Mouse (Mus musculus): ENCODE results near the gene Rev3l. TPM values are rescaled to one million over a fixed set of nuclear protein-coding genes. Genes with fewer than 3 reads are reported as not detected.

The Rev3l gene
- polyA plus RNA-seq, 1 experiment = 40.9 TPM

GRCm38 (mm10) chr10:39730976-39731735, 762 bp upstream of the Rev3l start:
- no peaks in the 10 kb centered on the region for H3K4me1 ChIP-seq (ENCODE audit: control insufficient read depth, insufficient read depth, low read length)
- H3K27ac ChIP-seq (ENCODE audit: insufficient read depth, low read length) = peak overlapping the region; percentile 100
- peak overlapping the region; percentile 80 for H3K4me3 ChIP-seq (ENCODE audit: insufficient read depth, low read length)
- no peak for TF ChIP-seq CTCF (IDR thresholded peaks at IDR 0.05; ENCODE audit: borderline replicate concordance, insufficient read depth, low read length)
- TF ChIP-seq POLR2A (IDR thresholded peaks at IDR 0.05; ENCODE audit: low read depth, low read length) = peak; percentile 70

- TF ChIP-seq CTCF (IDR thresholded peaks at IDR 0.05; ENCODE audit: borderline replicate concordance, insufficient read depth, low read length) = peak; percentile 47; the same call in 1 of the 2 replicates
- TF ChIP-seq POLR2A (IDR thresholded peaks at IDR 0.05; ENCODE audit: low read depth, low read length) = no peak
- Histone ChIP-seq H3K4me3 (ENCODE audit: insufficient read depth, low read length) (peak overlapping the region; percentile 81), H3K27ac (ENCODE audit: insufficient read depth, low read length) (peak overlapping the region; percentile 86), H3K4me1 (ENCODE audit: control insufficient read depth, insufficient read depth, low read length) (no peaks in the 10 kb centered on the region)
These were observed 565 bp downstream of the Rev3l start for GRCm38 (mm10) chr10:39732266-39733100.

- Histone ChIP-seq H3K4me1 (ENCODE audit: control insufficient read depth, insufficient read depth, low read length) (no peaks in the 10 kb centered on the region), H3K27ac (ENCODE audit: insufficient read depth, low read length) (peak overlapping the region; percentile 86), H3K4me3 (ENCODE audit: insufficient read depth, low read length) (peak overlapping the region; percentile 81)
- TF ChIP-seq POLR2A (IDR thresholded peaks at IDR 0.05; ENCODE audit: low read depth, low read length) = no peak
- no peak for TF ChIP-seq CTCF (IDR thresholded peaks at IDR 0.05; ENCODE audit: borderline replicate concordance, insufficient read depth, low read length)
These were observed 1.1 kb downstream of the Rev3l start for GRCm38 (mm10) chr10:39733101-39733399.

- Histone ChIP-seq H3K27ac (ENCODE audit: insufficient read depth, low read length) (no peak overlapping the region), H3K4me3 (ENCODE audit: insufficient read depth, low read length) (peak overlapping the region; percentile 81), H3K4me1 (ENCODE audit: control insufficient read depth, insufficient read depth, low read length) (no peaks in the 10 kb centered on the region)
- no peak for TF ChIP-seq CTCF (IDR thresholded peaks at IDR 0.05; ENCODE audit: borderline replicate concordance, insufficient read depth, low read length)
- TF ChIP-seq POLR2A (IDR thresholded peaks at IDR 0.05; ENCODE audit: low read depth, low read length) = no peak
These were observed 1.6 kb downstream of the Rev3l start for GRCm38 (mm10) chr10:39733421-39733930.

DNA sequence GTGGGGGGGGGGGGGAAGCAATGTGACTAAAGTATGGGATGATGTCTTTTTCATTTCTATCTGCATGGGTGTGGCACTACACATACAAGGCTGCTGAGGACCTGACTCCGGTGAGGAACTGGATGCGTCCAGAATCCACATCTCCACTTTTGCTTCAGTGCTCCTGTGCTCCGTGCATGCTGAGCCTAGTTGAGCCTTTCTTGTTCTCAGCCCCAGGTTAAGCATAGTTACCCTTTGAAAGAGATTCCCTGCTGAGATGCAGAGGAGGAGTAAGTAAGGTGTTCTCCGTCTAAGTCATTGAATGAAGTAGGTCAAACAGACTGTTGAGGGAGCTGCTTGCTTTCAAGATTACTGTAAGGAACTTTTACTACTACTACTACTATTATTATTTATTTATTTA, 4.3 kb downstream of the Rev3l start:
- Histone ChIP-seq H3K4me1 (ENCODE audit: control insufficient read depth, insufficient read depth, low read length) (no peaks in the 10 kb centered on the region), H3K4me3 (ENCODE audit: insufficient read depth, low read length) (no peak overlapping the region), H3K27ac (ENCODE audit: insufficient read depth, low read length) (no peak overlapping the region)
- no peak for TF ChIP-seq POLR2A (IDR thresholded peaks at IDR 0.05; ENCODE audit: low read depth, low read length)
- TF ChIP-seq CTCF (IDR thresholded peaks at IDR 0.05; ENCODE audit: borderline replicate concordance, insufficient read depth, low read length) = no peak

GRCm38 (mm10) chr10:39742057-39742456, 10.1 kb downstream of the Rev3l start:
- no peak for TF ChIP-seq CTCF (IDR thresholded peaks at IDR 0.05; ENCODE audit: borderline replicate concordance, insufficient read depth, low read length)
- TF ChIP-seq POLR2A (IDR thresholded peaks at IDR 0.05; ENCODE audit: low read depth, low read length) = no peak
- Histone ChIP-seq H3K4me3 (ENCODE audit: insufficient read depth, low read length) (no peak overlapping the region), H3K4me1 (ENCODE audit: control insufficient read depth, insufficient read depth, low read length) (no peaks in the 10 kb centered on the region), H3K27ac (ENCODE audit: insufficient read depth, low read length) (no peak overlapping the region)

GRCm38 (mm10) chr10:39764752-39765151, 32.8 kb downstream of the Rev3l start:
- no peak for TF ChIP-seq CTCF (IDR thresholded peaks at IDR 0.05; ENCODE audit: borderline replicate concordance, insufficient read depth, low read length)
- TF ChIP-seq POLR2A (IDR thresholded peaks at IDR 0.05; ENCODE audit: low read depth, low read length) = no peak
- no peaks in the 10 kb centered on the region for H3K4me1 ChIP-seq (ENCODE audit: control insufficient read depth, insufficient read depth, low read length)
- H3K4me3 ChIP-seq (ENCODE audit: insufficient read depth, low read length) = no peak overlapping the region
- no peak overlapping the region for H3K27ac ChIP-seq (ENCODE audit: insufficient read depth, low read length)

DNA sequence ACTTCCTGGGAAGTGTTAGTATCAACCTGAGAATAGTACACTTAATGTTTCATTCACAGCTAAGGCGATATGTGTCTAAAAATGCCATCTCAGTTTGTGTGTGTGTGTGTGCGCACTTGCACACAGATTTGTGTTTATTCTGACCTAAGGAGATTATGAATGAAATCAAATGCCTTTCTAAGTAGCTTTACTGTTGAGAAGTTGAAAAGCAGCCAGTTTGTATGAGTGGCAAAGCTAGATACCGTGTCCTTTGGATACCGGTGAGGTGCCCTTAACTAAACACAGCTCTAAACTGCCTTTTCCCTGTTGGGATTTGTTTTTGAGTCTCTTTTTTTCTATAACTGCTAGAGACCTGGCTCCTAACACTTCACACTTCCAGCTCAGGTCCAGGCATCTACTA, 34.8 kb downstream of the Rev3l start:
- TF ChIP-seq POLR2A (IDR thresholded peaks at IDR 0.05; ENCODE audit: low read depth, low read length) = no peak
- no peak for TF ChIP-seq CTCF (IDR thresholded peaks at IDR 0.05; ENCODE audit: borderline replicate concordance, insufficient read depth, low read length)
- no peak overlapping the region for H3K27ac ChIP-seq (ENCODE audit: insufficient read depth, low read length)
- no peaks in the 10 kb centered on the region for H3K4me1 ChIP-seq (ENCODE audit: control insufficient read depth, insufficient read depth, low read length)
- H3K4me3 ChIP-seq (ENCODE audit: insufficient read depth, low read length) = no peak overlapping the region

DNA sequence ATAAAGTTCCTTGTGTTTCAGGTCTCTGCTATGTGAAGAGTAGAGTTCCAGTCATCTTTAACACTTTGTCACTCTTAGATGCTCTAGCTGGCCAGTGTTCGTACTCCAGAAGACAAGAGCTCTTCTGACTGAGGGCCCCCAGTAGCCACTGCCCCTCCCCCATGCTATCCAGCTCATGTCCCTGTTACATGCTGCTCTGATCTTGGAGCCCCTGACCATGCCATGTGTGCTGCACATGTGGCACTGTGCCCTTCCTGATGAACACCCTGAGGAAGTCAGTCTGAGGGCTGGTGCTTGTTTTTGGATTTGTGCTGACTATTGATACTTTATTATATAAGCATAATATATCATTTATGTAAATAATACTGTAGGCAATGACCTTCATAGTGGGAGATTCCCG, 40.3 kb downstream of the Rev3l start:
- Histone ChIP-seq H3K4me3 (ENCODE audit: insufficient read depth, low read length) (no peak overlapping the region), H3K4me1 (ENCODE audit: control insufficient read depth, insufficient read depth, low read length) (no peaks in the 10 kb centered on the region), H3K27ac (ENCODE audit: insufficient read depth, low read length) (no peak overlapping the region)
- TF ChIP-seq POLR2A (IDR thresholded peaks at IDR 0.05; ENCODE audit: low read depth, low read length) = no peak
- TF ChIP-seq CTCF (IDR thresholded peaks at IDR 0.05; ENCODE audit: borderline replicate concordance, insufficient read depth, low read length) = no peak
